Mouse (Mus musculus) liver, adult 2 months (tissue): Measurements from ENCODE around the gene Supt7l. TPM values are rescaled to one million over a fixed set of nuclear protein-coding genes. Genes with fewer than 3 reads are reported as not detected.
A peak's percentile ranks its signal among the peaks of the same experiment; 100 is the strongest.
"Not testable (repeated sequence)": the region's sequence is repeated elsewhere in the genome, so short reads cannot be mapped to it uniquely, and the experiment has no call there.

ENCODE experiments used
- DNase-seq: peaks from one replicate; pipeline ENCODE4 v3.0.0-alpha.2; 2011; ENCODE audit warnings: low read depth, low spot score; ENCODE audit errors: extremely low read depth
- H3K27ac ChIP-seq: fragments of 200-500 bp; replicated peaks from 2 replicates; pipeline ENCODE4 v1.5.1; 2012; ENCODE audit warnings: low read depth, mild to moderate bottlenecking, control low read depth, inconsistent platforms, low read length; ENCODE audit not compliant: insufficient read depth
- H3K27me3 ChIP-seq: fragments of 200-500 bp; 2 replicates; pipeline ENCODE4 v1.6.1; 2012; ENCODE audit warnings: mild to moderate bottlenecking, moderate library complexity, low read length, inconsistent platforms; ENCODE audit not compliant: control insufficient read depth, insufficient read depth
- H3K36me3 ChIP-seq: fragments of 200-500 bp; 2 replicates; pipeline ENCODE4 v1.6.1; 2012; ENCODE audit warnings: low read length, inconsistent platforms; ENCODE audit not compliant: control insufficient read depth, insufficient read depth
- H3K4me1 ChIP-seq: fragments of 200-500 bp; 2 replicates; pipeline ENCODE4 v1.6.1; 2011; ENCODE audit warnings: low read length; ENCODE audit not compliant: control insufficient read depth, insufficient read depth
- H3K4me3 ChIP-seq: fragments of 200-500 bp; 2 replicates; pipeline ENCODE4 v1.5.1; 2011; ENCODE audit warnings: low read depth, mild to moderate bottlenecking, control low read depth, low read length, moderate library complexity; ENCODE audit not compliant: insufficient read depth
- H3K79me2 ChIP-seq: fragments of 200-500 bp; 2 replicates; pipeline ENCODE4 v1.6.1; 2012; ENCODE audit warnings: inconsistent platforms, mild to moderate bottlenecking, low read length, moderate library complexity; ENCODE audit not compliant: control insufficient read depth, insufficient read depth
- H3K9ac ChIP-seq: fragments of 200-500 bp; 2 replicates; pipeline ENCODE4 v1.6.1; 2012; ENCODE audit warnings: low read depth, mild to moderate bottlenecking, control low read depth, inconsistent platforms, low read length
- CTCF ChIP-seq: fragments of 200-500 bp; IDR thresholded peaks from 2 replicates; pipeline ENCODE4 v1.5.1; 2011; ENCODE audit warnings: low read depth, low read length, control low read depth
- POLR2A ChIP-seq: fragments of 200-500 bp; IDR thresholded peaks from 2 replicates; pipeline ENCODE4 v1.6.1; 2011; ENCODE audit warnings: low read length, control low read depth; ENCODE audit not compliant: insufficient read depth; ENCODE audit errors: extremely low read depth
- WGBS: fragments of 180-500 bp; shearing (Covaris S2); methylation state at CpG from one replicate; pipeline ENCODE4 v1.1.7; 2018; 5-methylcytosine and 5-hydroxymethylcytosine counted together
- polyA plus RNA-seq: library from polyadenylated mRNA; depleted of rRNA; stranded (reverse); fragments of >200 nt; gene quantifications from 2 replicates; pipeline ENCODE4 v1.2.3, GENCODE M21; 2012; rRNA removed
- total RNA-seq: library from RNA; depleted of rRNA; stranded (reverse); fragments of >200 nt; gene quantifications from 2 replicates; pipeline ENCODE4 v1.2.3, GENCODE M21; 2014; rRNA removed

Supt7l gene
- total RNA-seq (6.8 and 7.9 TPM in 2 replicates), polyA plus RNA-seq (6.6 and 6.8 TPM in 2 replicates)

DNA sequence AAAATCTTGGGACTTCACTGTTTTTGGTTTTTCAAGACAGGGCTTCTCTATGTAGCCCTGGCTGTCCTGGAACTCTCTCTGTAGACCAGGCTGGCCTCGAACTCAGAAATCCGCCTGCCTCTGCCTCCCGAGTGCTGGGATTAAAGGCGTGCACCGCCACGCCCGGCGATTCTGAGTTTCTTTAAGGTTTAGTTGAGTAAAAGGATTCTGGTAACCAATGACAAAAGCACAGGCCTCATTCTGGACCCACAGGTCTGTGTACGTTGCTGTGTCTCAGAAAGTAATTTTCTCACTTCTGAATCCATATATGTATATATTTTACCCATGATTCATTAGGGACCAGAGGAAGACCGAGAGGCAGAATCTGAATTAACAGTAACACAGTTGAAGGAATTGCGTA is at the start of gene Supt7l:
Supt7l (minus strand) TSS at position 101 of the 400 bp plus-strand sequence.
- 78% methylated on average over 11 of the region's 11 CpGs for WGBS
- peak within 1 kb of the TSS; percentile 91 for H3K4me3 ChIP-seq
- H3K4me1 ChIP-seq, H3K27me3 ChIP-seq, H3K79me2 ChIP-seq, DNase-seq: not testable (repeated sequence)
- H3K9ac ChIP-seq: peak within 1 kb of the TSS; percentile 82
- peak within 1 kb of the TSS; percentile 85; the same call in 1 of the 2 replicates for H3K27ac ChIP-seq
- H3K36me3 ChIP-seq: peaks cover 19% of the 10 kb centered on the region

DNA sequence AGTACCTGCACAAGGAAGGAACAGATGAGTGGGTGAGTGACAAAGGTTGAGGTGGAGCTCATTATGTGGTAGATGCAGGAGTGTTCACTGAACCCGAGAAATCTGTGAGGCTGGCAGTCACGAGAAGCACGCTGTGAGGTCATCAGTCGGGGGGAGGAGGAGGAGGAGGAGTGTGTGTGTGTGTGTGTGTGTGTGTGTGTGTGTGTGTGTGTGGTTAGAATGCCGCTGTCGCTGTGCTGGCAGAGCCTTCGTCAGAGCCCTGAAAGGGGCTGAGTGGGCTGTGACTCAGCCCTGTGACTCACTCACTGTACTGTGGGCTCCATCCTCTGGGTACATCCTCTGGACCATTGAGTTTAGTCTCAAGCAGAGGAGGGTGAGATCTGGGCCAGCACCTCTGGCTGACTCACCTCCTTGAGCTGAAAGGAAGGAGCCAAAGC is 49.0 kb upstream of the Supt7l start:
- Histone ChIP-seq H3K36me3 (no peaks in the 10 kb centered on the region), H3K79me2 (no peaks in the 10 kb centered on the region), H3K27me3 (no peaks in the 10 kb centered on the region), H3K9ac (no peak overlapping the region), H3K4me1 (no peaks in the 10 kb centered on the region), H3K27ac (no peak overlapping the region), H3K4me3 (no peak overlapping the region)
- TF ChIP-seq CTCF (no peak), POLR2A (no peak)
- no peak for DNase-seq
- WGBS: 75% methylated on average over 7 of the region's 7 CpGs

DNA sequence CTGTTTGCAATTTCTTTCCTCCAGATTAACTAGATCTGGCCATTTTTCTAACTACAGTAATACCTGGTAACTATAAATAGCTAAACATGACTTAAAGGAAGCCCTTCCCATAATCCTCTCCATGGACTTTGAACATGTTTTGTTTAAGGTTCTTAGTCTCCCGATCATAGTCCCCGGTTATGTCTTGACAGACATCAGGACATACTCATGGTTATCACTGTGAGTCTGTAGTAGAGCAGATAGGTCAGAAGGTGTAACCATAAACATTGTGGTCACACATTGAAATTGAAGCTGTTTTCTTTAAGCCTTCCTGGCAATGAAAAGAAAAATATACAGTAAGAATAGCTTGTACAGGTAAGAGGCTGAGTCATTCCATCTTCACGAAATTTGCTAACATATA is 46.1 kb upstream of the Supt7l start:
- DNase-seq: no peak
- WGBS: 90% methylated on average over 3 of the region's 3 CpGs
- H3K9ac ChIP-seq: no peak overlapping the region
- TF ChIP-seq POLR2A: no peak
- TF ChIP-seq CTCF: no peak
- H3K36me3 ChIP-seq: no peaks in the 10 kb centered on the region
- H3K4me3 ChIP-seq: no peak overlapping the region
- H3K4me1 ChIP-seq: no peaks in the 10 kb centered on the region
- H3K27me3 ChIP-seq: no peaks in the 10 kb centered on the region
- no peaks in the 10 kb centered on the region for H3K79me2 ChIP-seq
- H3K27ac ChIP-seq: no peak overlapping the region

DNA sequence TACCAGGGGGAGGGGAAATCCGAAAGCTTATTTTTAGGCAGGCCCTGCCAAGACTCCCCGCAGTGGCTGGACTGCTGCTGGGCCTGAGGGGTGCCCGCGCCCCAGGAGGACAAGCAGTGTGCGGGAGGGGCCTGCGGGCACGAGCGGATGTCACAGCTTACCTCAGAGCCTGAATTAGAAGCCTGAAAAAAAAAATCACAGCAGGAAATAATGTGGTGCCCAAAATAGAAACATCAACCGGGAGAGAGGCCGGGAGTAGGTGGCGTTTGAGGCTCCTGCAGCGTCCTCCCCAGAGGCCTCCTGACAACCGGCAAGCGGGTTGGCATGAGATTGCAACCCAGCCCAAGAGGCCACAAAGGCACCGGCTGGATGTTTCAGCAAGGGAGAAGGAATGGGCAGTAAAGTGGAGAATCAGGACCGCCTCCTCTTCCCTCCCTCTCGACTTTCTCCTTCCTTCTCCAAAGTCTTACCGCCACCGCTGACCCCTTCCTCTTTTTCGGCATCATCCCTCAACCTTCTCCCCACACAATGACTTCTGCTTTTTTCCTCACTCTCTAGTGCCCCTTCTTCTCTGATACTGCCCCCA is 43.5 kb upstream of the Supt7l start:
- Histone ChIP-seq H3K4me3 (no peak overlapping the region; the same call in 1 of the 2 replicates), H3K27ac (0 out of 2 replicates have a peak overlapping the region, but pooled peaks have one; percentile 24), H3K4me1 (no peaks in the 10 kb centered on the region), H3K79me2 (no peaks in the 10 kb centered on the region), H3K36me3 (no peaks in the 10 kb centered on the region), H3K9ac (peak overlapping the region; percentile 25; the same call in 1 of the 2 replicates), H3K27me3 (no peaks in the 10 kb centered on the region)
- DNase-seq: no peak
- no peak for TF ChIP-seq POLR2A
- 59% methylated on average over 20 of the region's 20 CpGs for WGBS

DNA sequence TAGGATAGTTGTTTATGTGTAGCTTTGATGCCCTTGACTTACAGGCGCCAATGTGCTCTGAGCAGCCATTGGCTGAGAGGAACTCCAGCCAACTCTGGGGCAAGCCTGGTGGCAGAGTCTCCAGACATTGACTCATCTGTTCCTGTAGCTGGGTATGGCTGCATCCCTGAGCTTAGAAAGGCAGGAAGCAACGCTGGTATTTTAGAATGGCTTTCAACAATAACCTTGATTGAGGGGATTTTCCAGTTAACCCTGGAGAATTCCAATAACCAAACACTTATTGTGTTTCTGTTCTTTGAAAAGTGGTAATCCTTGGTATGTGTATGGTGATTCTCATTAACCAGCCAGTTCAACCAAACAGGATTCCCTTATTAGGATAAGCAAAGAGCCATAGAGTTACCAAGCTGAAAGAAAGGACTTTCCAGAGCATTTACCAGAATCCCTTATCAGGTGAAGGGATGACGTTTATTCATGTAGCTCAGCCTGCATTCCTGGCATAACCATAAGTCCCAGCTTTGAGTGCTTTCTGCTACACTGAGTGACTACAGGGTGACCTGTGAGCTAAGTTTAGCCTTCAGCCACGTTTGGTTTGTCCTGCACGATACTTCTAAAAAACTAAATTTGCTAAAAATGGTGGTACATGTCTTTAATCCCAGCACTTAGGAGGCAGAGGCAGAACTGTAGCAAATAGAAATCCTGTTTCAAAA is 40.5 kb upstream of the Supt7l start:
- Histone ChIP-seq H3K4me3 (no peak overlapping the region), H3K27me3 (no peaks in the 10 kb centered on the region), H3K27ac (no peak overlapping the region), H3K4me1 (no peaks in the 10 kb centered on the region), H3K9ac (no peak overlapping the region), H3K79me2 (no peaks in the 10 kb centered on the region), H3K36me3 (no peaks in the 10 kb centered on the region)
- TF ChIP-seq CTCF (no peak), POLR2A (no peak)
- no peak for DNase-seq
- 70% methylated on average over 5 of the region's 5 CpGs for WGBS

DNA sequence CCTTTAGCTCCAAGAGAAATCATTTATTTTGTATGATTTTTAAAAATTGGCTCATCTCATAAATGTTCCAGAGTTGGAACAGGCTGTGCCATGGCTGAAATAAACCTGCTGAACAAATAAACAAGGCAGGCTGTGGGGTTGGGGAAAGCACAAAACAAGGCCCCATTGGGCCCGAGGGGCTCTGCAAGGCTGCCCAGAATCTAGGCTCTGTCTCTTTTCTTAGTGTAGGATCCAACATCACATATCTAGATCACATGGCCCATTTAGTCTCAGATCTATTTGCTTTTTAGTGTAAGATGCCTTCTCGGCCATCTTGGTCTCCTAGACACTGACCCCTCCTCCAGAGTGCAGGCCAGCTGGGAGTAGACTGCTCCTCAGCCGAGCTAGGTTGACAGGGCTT is 38.9 kb upstream of the Supt7l start:
- H3K36me3 ChIP-seq: no peaks in the 10 kb centered on the region
- TF ChIP-seq CTCF (no peak), POLR2A (no peak)
- H3K27me3 ChIP-seq: no peaks in the 10 kb centered on the region
- H3K4me1 ChIP-seq: no peaks in the 10 kb centered on the region
- H3K4me3 ChIP-seq: no peak overlapping the region
- H3K27ac ChIP-seq: no peak overlapping the region
- 79% methylated on average over 3 of the region's 3 CpGs for WGBS
- no peak overlapping the region for H3K9ac ChIP-seq
- H3K79me2 ChIP-seq: no peaks in the 10 kb centered on the region
- DNase-seq: no peak
